Mouse (Mus musculus) lung, adult 2 months (tissue): ENCODE measurements around the gene Pou2f1. TPM values are rescaled to one million over a fixed set of nuclear protein-coding genes. Genes with fewer than 3 reads are reported as not detected.

Source experiments
- DNase-seq: peaks from one replicate; pipeline ENCODE4 v3.0.0; 2022
- H3K4me1 ChIP-seq: fragments of 200-500 bp; 2 replicates; pipeline ENCODE4 v1.6.1; 2011; ENCODE audit warnings: low read length; ENCODE audit not compliant: control insufficient read depth, insufficient read depth
- H3K4me3 ChIP-seq: fragments of 200-500 bp; replicated peaks from 2 replicates; pipeline ENCODE3; 2011; ENCODE audit warnings: low read depth, mild to moderate bottlenecking, control low read depth, low read length; ENCODE audit errors: extremely low read depth
- CTCF ChIP-seq: fragments of 200-500 bp; IDR thresholded peaks from 2 replicates; pipeline ENCODE4 v1.5.1; 2011; ENCODE audit warnings: mild to moderate bottlenecking, low read length, control low read depth; ENCODE audit not compliant: insufficient read depth
- POLR2A ChIP-seq: fragments of 200-500 bp; IDR thresholded peaks from 2 replicates; pipeline ENCODE4 v1.6.1; 2011; ENCODE audit warnings: low read depth, mild to moderate bottlenecking, control low read depth, low read length, borderline replicate concordance; ENCODE audit errors: extremely low read depth
- WGBS: fragments of 180-500 bp; shearing (Covaris S2); methylation state at CpG from one replicate; pipeline ENCODE4 v1.1.7; 2018; 5-methylcytosine and 5-hydroxymethylcytosine counted together
- polyA plus RNA-seq: library from polyadenylated mRNA; depleted of rRNA; stranded (reverse); fragments of >200 nt; gene quantifications from 2 replicates; pipeline ENCODE4 v1.2.3, GENCODE M21; 2012

Gene Pou2f1
- polyA plus RNA-seq, 1 experiment: 13.7 TPM

DNA sequence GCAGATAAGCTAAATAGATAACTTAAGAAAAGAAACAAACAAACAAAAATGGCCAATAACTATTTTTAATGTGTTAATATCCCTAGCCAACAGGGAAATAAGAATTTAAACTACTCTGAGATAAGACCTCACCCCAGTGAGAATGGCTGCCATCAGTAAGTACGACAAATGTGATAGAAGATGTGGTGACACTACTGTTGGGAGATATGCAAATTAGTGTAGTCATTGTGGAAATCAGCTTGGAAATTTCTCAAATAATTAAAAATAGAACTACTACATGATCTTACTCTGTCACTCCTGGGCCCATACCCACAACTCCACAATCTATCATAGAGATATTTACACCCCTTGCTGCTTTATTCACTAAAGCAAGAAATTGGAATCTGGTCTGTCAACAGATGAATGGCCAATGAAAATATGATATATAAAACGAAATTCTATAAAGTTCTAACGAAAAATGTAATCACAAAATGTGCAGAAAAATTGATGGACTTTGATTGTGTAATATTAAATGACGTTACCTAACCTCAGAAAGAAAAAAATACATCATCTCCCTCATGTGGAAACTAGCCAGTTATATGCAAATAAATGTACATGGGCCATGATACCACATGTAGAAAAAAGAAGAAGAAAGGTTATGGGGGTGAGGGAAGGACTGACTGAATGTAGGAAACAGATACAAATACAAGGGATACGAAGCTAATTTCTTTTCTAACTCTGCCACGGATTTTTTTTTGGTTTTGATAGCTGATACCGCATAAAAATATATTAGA, 74.8 kb downstream of the Pou2f1 start:
- no peak for TF ChIP-seq POLR2A
- TF ChIP-seq CTCF: no peak
- Histone ChIP-seq H3K4me3 (no peak overlapping the region), H3K4me1 (no peaks in the 10 kb centered on the region)
- WGBS: 83% methylated on average over 7 of the region's 7 CpGs
- DNase-seq: no peak

GRCm38 (mm10) chr1:165925207-165925606, 77.3 kb downstream of the Pou2f1 start:
- DNase-seq: no peak
- 86% methylated on average over 2 of the region's 2 CpGs for WGBS
- no peak for TF ChIP-seq POLR2A
- TF ChIP-seq CTCF: no peak

GRCm38 (mm10) chr1:165922488-165922887, 80.0 kb downstream of the Pou2f1 start:
- no peak for DNase-seq
- Histone ChIP-seq H3K4me1 (no peaks in the 10 kb centered on the region), H3K4me3 (no peak overlapping the region)
- 74% methylated on average over 1 of the region's 1 CpGs for WGBS
- TF ChIP-seq CTCF: no peak

More at GRCm38 (mm10) chr1:165925207-165925606, 77.3 kb downstream of the Pou2f1 start:
- Histone ChIP-seq H3K4me3 (no peak overlapping the region), H3K4me1 (no peaks in the 10 kb centered on the region)

DNA sequence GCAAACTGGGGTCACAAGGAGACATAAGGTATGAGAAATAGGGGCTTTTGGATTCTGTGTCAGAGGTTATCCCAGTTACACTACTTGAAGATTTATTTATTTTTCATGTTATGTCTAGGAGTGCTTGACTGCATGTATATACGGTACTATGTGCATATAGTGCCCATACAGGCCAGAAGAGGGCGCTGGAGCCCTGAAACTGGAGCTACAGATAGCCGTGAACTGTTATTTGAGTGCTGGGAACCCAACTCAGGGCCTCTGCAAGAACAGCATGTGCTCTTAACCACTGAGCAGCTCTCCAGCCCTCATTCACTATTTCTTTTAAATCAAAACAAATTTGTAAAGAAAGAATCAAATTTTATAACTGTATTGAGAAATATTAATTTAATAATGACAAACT, 81.5 kb downstream of the Pou2f1 start:
- WGBS: 74% methylated on average over 3 of the region's 3 CpGs
- Histone ChIP-seq H3K4me1 (no peaks in the 10 kb centered on the region), H3K4me3 (no peak overlapping the region)
- DNase-seq: no peak
- no peak for TF ChIP-seq CTCF
- no peak for TF ChIP-seq POLR2A

DNA sequence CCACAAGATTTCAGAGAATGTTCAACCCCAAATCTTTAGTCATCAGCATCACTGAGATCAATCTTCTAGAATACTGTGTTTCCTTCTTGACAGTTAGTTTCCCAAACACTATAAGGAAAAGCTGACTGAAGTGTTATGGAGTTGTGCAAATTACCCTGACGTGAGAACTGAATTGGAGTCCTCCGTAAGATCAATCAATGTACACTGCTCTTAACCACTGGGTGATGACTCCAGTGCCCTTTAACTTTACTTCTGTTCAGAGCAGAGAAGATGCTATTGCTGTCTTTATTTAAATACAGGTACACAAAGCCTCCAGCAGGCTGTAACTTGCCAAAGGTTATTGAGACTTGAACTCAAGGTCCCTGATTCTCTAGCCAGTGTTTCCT, 88.1 kb downstream of the Pou2f1 start:
- Histone ChIP-seq H3K4me3 (no peak overlapping the region), H3K4me1 (no peaks in the 10 kb centered on the region)
- 90% methylated on average over 2 of the region's 2 CpGs for WGBS
- TF ChIP-seq POLR2A: no peak
- no peak for TF ChIP-seq CTCF
- no peak for DNase-seq

GRCm38 (mm10) chr1:165913720-165914415, 88.6 kb downstream of the Pou2f1 start:
- WGBS: 83% methylated on average over 2 of the region's 2 CpGs
- Histone ChIP-seq H3K4me3 (no peak overlapping the region), H3K4me1 (no peaks in the 10 kb centered on the region)
- no peak for DNase-seq
- TF ChIP-seq POLR2A: no peak
- no peak for TF ChIP-seq CTCF

DNA sequence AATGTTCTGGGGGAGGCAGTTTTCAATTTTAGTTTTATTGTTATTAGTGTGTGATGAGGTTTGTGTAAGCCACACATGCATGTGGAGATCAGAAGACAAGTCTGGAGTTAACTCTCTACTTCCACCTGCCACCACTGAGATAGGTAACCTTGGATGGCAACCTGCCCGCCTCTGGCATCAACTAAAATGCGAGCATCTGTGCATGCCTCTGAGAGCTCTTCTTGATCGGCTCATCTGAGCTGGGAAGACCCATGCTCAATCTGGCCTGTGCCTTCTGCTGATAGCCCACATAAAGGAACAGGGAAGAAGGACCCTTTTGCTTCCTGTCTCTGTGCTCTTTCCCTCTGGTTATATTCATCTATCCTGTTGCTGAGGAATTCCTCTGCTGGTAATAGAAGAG, 93.0 kb downstream of the Pou2f1 start:
- no peak for DNase-seq
- WGBS: 93% methylated on average over 3 of the region's 3 CpGs
- TF ChIP-seq CTCF (no peak), POLR2A (no peak)
- Histone ChIP-seq H3K4me3 (no peak overlapping the region), H3K4me1 (no peaks in the 10 kb centered on the region)

- Histone ChIP-seq H3K4me3 (no peak overlapping the region), H3K4me1 (no peaks in the 10 kb centered on the region)
- no peak for DNase-seq
- no peak for TF ChIP-seq POLR2A
- WGBS: 86% methylated on average over 3 of the region's 3 CpGs
These were observed 93.7 kb downstream of the Pou2f1 start for GRCm38 (mm10) chr1:165908806-165909205.

- WGBS: 86% methylated on average over 2 of the region's 2 CpGs
- no peak for DNase-seq
- Histone ChIP-seq H3K4me1 (no peaks in the 10 kb centered on the region), H3K4me3 (no peak overlapping the region)
- TF ChIP-seq POLR2A: no peak
- no peak for TF ChIP-seq CTCF
These were observed 94.3 kb downstream of the Pou2f1 start for GRCm38 (mm10) chr1:165908153-165908552.

GRCm38 (mm10) chr1:165903596-165903995, 98.9 kb downstream of the Pou2f1 start:
- no peaks in the 10 kb centered on the region for H3K4me1 ChIP-seq
- no peak overlapping the region for H3K4me3 ChIP-seq
- DNase-seq: no peak
- WGBS: 98% methylated on average over 1 of the region's 1 CpGs
- no peak for TF ChIP-seq CTCF
- no peak for TF ChIP-seq POLR2A
